Mouse (Mus musculus): ENCODE data around the gene Tnik. TPM values are rescaled to one million over a fixed set of nuclear protein-coding genes. Genes with fewer than 3 reads are reported as not detected.

Tnik gene
- polyA plus RNA-seq, 1 experiment: 13.8 TPM

GRCm38 (mm10) chr3:28441545-28441944 lies 178.5 kb downstream of the Tnik start:
- H3K4me3 ChIP-seq (replicated peaks): no peak overlapping the region
- TF ChIP-seq FLI1 (IDR thresholded peaks at IDR 0.05; ENCODE audit: low read length): no peak
- TF ChIP-seq GATA1 (IDR thresholded peaks at IDR 0.05; ENCODE audit: borderline replicate concordance, low read length): no peak
- H3K9me3 ChIP-seq: peaks cover 2% of the 10 kb centered on the region; the same call in 1 of the 2 replicates
- H3K36me3 ChIP-seq (replicated peaks; ENCODE audit: low read length): peaks cover 75% of the 10 kb centered on the region
- peaks cover 61% of the 10 kb centered on the region for H3K4me1 ChIP-seq
- no peaks in the 10 kb centered on the region for H3K27me3 ChIP-seq (replicated peaks)

DNA sequence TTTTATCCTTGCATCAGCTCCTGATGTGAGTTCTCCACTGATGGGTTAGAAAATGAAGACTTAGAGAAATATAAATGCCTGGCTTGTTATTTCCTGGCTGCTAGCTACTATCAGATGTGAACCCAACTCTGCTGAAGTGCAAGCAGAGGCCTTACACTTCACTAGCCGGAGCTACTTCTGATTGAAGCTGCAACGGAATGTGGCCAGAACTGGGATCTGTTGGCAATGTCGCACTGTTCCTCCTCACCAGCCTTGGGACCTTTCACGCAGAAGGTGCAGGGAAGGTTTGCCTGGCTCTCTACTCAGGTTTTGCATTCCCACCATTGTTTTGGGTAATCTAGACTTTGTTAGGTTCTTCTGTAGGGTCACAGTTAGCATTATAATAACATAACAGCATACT lies 179.1 kb downstream of the Tnik start:
- peaks cover 7% of the 10 kb centered on the region for H3K9me3 ChIP-seq
- no peaks in the 10 kb centered on the region for H3K27me3 ChIP-seq (replicated peaks)
- peaks cover 81% of the 10 kb centered on the region for H3K36me3 ChIP-seq (replicated peaks; ENCODE audit: low read length)
- TF ChIP-seq GATA1 (IDR thresholded peaks at IDR 0.05; ENCODE audit: borderline replicate concordance, low read length) (no peak), FLI1 (IDR thresholded peaks at IDR 0.05; ENCODE audit: low read length) (no peak)
- no peak overlapping the region for H3K4me3 ChIP-seq (replicated peaks)
- H3K4me1 ChIP-seq: peaks cover 62% of the 10 kb centered on the region

- TF ChIP-seq FLI1 (IDR thresholded peaks at IDR 0.05; ENCODE audit: low read length) (no peak), GATA1 (IDR thresholded peaks at IDR 0.05; ENCODE audit: borderline replicate concordance, low read length) (no peak)
- H3K4me1 ChIP-seq: peaks cover 53% of the 10 kb centered on the region
These were observed 184.9 kb downstream of the Tnik start for GRCm38 (mm10) chr3:28447950-28448349.

DNA sequence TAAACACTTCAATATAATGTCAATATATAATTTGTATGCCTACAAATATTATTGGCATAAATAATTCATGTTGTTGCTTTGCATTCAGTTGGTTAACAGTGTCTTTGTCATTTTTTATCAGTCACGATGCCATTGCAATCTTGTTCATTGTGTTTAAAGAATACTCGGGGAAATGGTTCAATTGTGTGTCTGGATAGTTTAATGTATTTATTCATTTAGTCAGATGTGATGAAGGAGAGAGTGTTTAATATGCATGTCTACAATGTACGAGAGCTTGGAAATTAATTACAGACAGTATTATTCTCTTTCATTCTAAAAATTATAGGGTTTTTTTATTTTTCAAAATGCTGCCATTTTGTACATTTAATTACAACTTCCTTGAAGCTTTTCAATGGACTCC lies 190.4 kb downstream of the Tnik start:
- Histone ChIP-seq H3K4me1 (peaks cover 21% of the 10 kb centered on the region), H3K4me3 (replicated peaks) (no peak overlapping the region), H3K9me3 (no peaks in the 10 kb centered on the region), H3K36me3 (replicated peaks; ENCODE audit: low read length) (peaks cover 21% of the 10 kb centered on the region), H3K27me3 (replicated peaks) (no peaks in the 10 kb centered on the region)
- TF ChIP-seq GATA1 (IDR thresholded peaks at IDR 0.05; ENCODE audit: borderline replicate concordance, low read length) (no peak), FLI1 (IDR thresholded peaks at IDR 0.05; ENCODE audit: low read length) (no peak)

More at GRCm38 (mm10) chr3:28447950-28448349, 184.9 kb downstream of the Tnik start:
- Histone ChIP-seq H3K27me3 (replicated peaks) (no peaks in the 10 kb centered on the region), H3K9me3 (peaks cover 7% of the 10 kb centered on the region), H3K36me3 (replicated peaks; ENCODE audit: low read length) (peaks cover 55% of the 10 kb centered on the region), H3K4me3 (replicated peaks) (no peak overlapping the region)

DNA sequence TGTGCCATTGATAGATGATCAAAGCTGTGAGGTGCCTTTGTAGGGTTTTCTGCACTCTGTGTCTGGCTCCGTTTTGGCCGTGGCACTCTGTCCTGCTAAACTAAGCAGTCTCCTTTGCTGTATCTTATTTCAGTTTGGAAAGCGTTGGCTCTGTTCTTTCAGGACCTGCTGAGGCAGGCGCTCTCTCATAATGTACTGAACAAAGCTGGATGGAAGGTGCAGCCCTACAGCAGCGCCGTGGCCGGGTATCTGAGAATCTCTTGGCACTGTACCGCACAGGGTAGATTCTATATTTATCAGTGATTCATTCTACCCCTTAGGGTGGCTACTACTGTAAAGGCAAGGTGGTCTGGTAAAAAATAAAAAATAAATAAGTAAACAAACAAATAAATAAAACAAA lies 193.8 kb downstream of the Tnik start:
- Histone ChIP-seq H3K27me3 (replicated peaks) (no peaks in the 10 kb centered on the region), H3K4me3 (replicated peaks) (no peak overlapping the region), H3K36me3 (replicated peaks; ENCODE audit: low read length) (peaks cover 25% of the 10 kb centered on the region), H3K4me1 (peaks cover 28% of the 10 kb centered on the region), H3K9me3 (no peaks in the 10 kb centered on the region)
- TF ChIP-seq GATA1 (IDR thresholded peaks at IDR 0.05; ENCODE audit: borderline replicate concordance, low read length): no peak
- TF ChIP-seq FLI1 (IDR thresholded peaks at IDR 0.05; ENCODE audit: low read length): no peak

- Histone ChIP-seq H3K4me3 (replicated peaks) (no peak overlapping the region), H3K27me3 (replicated peaks) (no peaks in the 10 kb centered on the region), H3K9me3 (no peaks in the 10 kb centered on the region), H3K4me1 (peaks cover 28% of the 10 kb centered on the region), H3K36me3 (replicated peaks; ENCODE audit: low read length) (peaks cover 23% of the 10 kb centered on the region)
- TF ChIP-seq GATA1 (IDR thresholded peaks at IDR 0.05; ENCODE audit: borderline replicate concordance, low read length): no peak
- TF ChIP-seq FLI1 (IDR thresholded peaks at IDR 0.05; ENCODE audit: low read length): no peak
These were observed 194.5 kb downstream of the Tnik start for GRCm38 (mm10) chr3:28457517-28457916.

- Histone ChIP-seq H3K27me3 (replicated peaks) (no peaks in the 10 kb centered on the region), H3K9me3 (no peaks in the 10 kb centered on the region), H3K4me1 (peaks cover 47% of the 10 kb centered on the region), H3K36me3 (replicated peaks; ENCODE audit: low read length) (peaks cover 50% of the 10 kb centered on the region), H3K4me3 (replicated peaks) (no peak overlapping the region)
- no peak for TF ChIP-seq FLI1 (IDR thresholded peaks at IDR 0.05; ENCODE audit: low read length)
- no peak for TF ChIP-seq GATA1 (IDR thresholded peaks at IDR 0.05; ENCODE audit: borderline replicate concordance, low read length)
These were observed 203.7 kb downstream of the Tnik start for GRCm38 (mm10) chr3:28466688-28467087.

- Histone ChIP-seq H3K27me3 (replicated peaks) (no peaks in the 10 kb centered on the region), H3K36me3 (replicated peaks; ENCODE audit: low read length) (peaks cover 52% of the 10 kb centered on the region), H3K4me1 (peaks cover 49% of the 10 kb centered on the region), H3K9me3 (no peaks in the 10 kb centered on the region), H3K4me3 (replicated peaks) (no peak overlapping the region)
- TF ChIP-seq GATA1 (IDR thresholded peaks at IDR 0.05; ENCODE audit: borderline replicate concordance, low read length) (no peak), FLI1 (IDR thresholded peaks at IDR 0.05; ENCODE audit: low read length) (no peak)
These were observed 204.2 kb downstream of the Tnik start for GRCm38 (mm10) chr3:28467148-28467754.

DNA sequence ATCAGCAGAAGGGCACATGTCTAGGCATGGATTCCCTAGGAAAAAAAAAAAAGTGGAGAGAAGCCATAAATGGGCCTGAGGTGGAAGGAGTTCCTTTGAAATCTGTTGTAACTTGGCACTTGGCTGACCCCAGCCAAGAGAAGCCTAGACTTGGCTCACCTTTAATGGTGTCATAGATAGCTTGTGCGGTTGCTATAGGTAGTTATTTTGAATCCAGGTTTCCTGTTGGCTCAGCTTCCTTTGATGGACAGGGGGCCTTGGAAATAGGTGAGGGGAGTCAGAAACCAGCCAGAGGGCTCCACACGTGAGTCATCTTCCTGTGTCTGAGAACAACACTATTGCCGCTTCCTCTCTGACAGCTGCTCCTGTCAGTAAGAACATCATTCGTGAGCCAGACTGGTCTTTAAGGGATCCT lies 204.9 kb downstream of the Tnik start:
- no peaks in the 10 kb centered on the region for H3K9me3 ChIP-seq
- H3K4me1 ChIP-seq: peaks cover 54% of the 10 kb centered on the region
- TF ChIP-seq GATA1 (IDR thresholded peaks at IDR 0.05; ENCODE audit: borderline replicate concordance, low read length): no peak
- TF ChIP-seq FLI1 (IDR thresholded peaks at IDR 0.05; ENCODE audit: low read length): no peak
- H3K36me3 ChIP-seq (replicated peaks; ENCODE audit: low read length): peaks cover 50% of the 10 kb centered on the region
- H3K27me3 ChIP-seq (replicated peaks): no peaks in the 10 kb centered on the region
- no peak overlapping the region for H3K4me3 ChIP-seq (replicated peaks)

DNA sequence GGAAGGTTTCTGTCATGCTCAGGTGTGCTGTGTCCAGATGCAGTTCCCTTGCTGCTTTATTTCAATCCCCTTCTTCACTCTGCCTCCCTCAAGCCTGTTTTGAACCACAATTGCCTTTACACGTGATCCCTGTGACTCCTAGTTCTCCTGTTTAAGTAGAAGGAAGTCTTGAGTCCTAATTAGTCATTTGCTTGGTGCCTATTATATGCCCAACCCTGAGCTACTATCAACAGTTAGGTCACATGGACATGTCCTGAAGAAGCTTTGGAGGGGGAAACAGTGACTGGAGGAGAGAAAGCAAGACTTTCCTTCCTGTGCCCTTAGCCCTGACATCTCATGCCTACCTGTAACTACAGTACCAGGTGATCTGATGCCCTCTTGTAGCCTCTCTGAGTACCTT lies 210.4 kb downstream of the Tnik start:
- no peak for TF ChIP-seq GATA1 (IDR thresholded peaks at IDR 0.05; ENCODE audit: borderline replicate concordance, low read length)
- no peaks in the 10 kb centered on the region for H3K9me3 ChIP-seq
- H3K27me3 ChIP-seq (replicated peaks): no peaks in the 10 kb centered on the region

More for the DNA sequence above, 210.4 kb downstream of the Tnik start:
- H3K36me3 ChIP-seq (replicated peaks; ENCODE audit: low read length): peaks cover 55% of the 10 kb centered on the region
- H3K4me3 ChIP-seq (replicated peaks): no peak overlapping the region
- H3K4me1 ChIP-seq: peaks cover 32% of the 10 kb centered on the region
